Mouse (Mus musculus) ES-Bruce4 (cell line): Measurements from ENCODE around the gene Klhdc8a.

Experiments used
- CTCF ChIP-seq: IDR thresholded peaks from one replicate; pipeline ENCODE4 v1.8.1; 2011; ENCODE audit warnings: low read depth, low read length
- EP300 ChIP-seq: IDR thresholded peaks from 2 replicates; pipeline ENCODE4 v1.6.1; 2011; ENCODE audit warnings: low read depth, low read length; ENCODE audit not compliant: insufficient read depth

GRCm38 (mm10) chr1:132283018-132283417 is 15.4 kb upstream of the Klhdc8a start:
- TF ChIP-seq CTCF (no peak), EP300 (no peak)
